Mouse (Mus musculus) liver, adult 2 months (tissue): Measurements from ENCODE around the gene Mis18bp1. TPM values are rescaled to one million over a fixed set of nuclear protein-coding genes. Genes with fewer than 3 reads are reported as not detected.
"Not testable (repeated sequence)": the region's sequence is repeated elsewhere in the genome, so short reads cannot be mapped to it uniquely, and the experiment has no call there.

Experiments
- DNase-seq: peaks from one replicate; pipeline ENCODE4 v3.0.0-alpha.2; 2011; ENCODE audit warnings: low read depth, low spot score; ENCODE audit errors: extremely low read depth
- H3K27ac ChIP-seq: fragments of 200-500 bp; replicated peaks from 2 replicates; pipeline ENCODE4 v1.5.1; 2012; ENCODE audit warnings: low read depth, mild to moderate bottlenecking, control low read depth, inconsistent platforms, low read length; ENCODE audit not compliant: insufficient read depth
- H3K27me3 ChIP-seq: fragments of 200-500 bp; 2 replicates; pipeline ENCODE4 v1.6.1; 2012; ENCODE audit warnings: mild to moderate bottlenecking, moderate library complexity, low read length, inconsistent platforms; ENCODE audit not compliant: control insufficient read depth, insufficient read depth
- H3K36me3 ChIP-seq: fragments of 200-500 bp; 2 replicates; pipeline ENCODE4 v1.6.1; 2012; ENCODE audit warnings: low read length, inconsistent platforms; ENCODE audit not compliant: control insufficient read depth, insufficient read depth
- H3K4me1 ChIP-seq: fragments of 200-500 bp; 2 replicates; pipeline ENCODE4 v1.6.1; 2011; ENCODE audit warnings: low read length; ENCODE audit not compliant: control insufficient read depth, insufficient read depth
- H3K4me3 ChIP-seq: fragments of 200-500 bp; 2 replicates; pipeline ENCODE4 v1.5.1; 2011; ENCODE audit warnings: low read depth, mild to moderate bottlenecking, control low read depth, low read length, moderate library complexity; ENCODE audit not compliant: insufficient read depth
- H3K79me2 ChIP-seq: fragments of 200-500 bp; 2 replicates; pipeline ENCODE4 v1.6.1; 2012; ENCODE audit warnings: inconsistent platforms, mild to moderate bottlenecking, low read length, moderate library complexity; ENCODE audit not compliant: control insufficient read depth, insufficient read depth
- H3K9ac ChIP-seq: fragments of 200-500 bp; 2 replicates; pipeline ENCODE4 v1.6.1; 2012; ENCODE audit warnings: low read depth, mild to moderate bottlenecking, control low read depth, inconsistent platforms, low read length
- CTCF ChIP-seq: fragments of 200-500 bp; IDR thresholded peaks from 2 replicates; pipeline ENCODE4 v1.5.1; 2011; ENCODE audit warnings: low read depth, low read length, control low read depth
- POLR2A ChIP-seq: fragments of 200-500 bp; IDR thresholded peaks from 2 replicates; pipeline ENCODE4 v1.6.1; 2011; ENCODE audit warnings: low read length, control low read depth; ENCODE audit not compliant: insufficient read depth; ENCODE audit errors: extremely low read depth
- WGBS: fragments of 180-500 bp; shearing (Covaris S2); methylation state at CpG from one replicate; pipeline ENCODE4 v1.1.7; 2018; 5-methylcytosine and 5-hydroxymethylcytosine counted together
- polyA plus RNA-seq: library from polyadenylated mRNA; depleted of rRNA; stranded (reverse); fragments of >200 nt; gene quantifications from 2 replicates; pipeline ENCODE4 v1.2.3, GENCODE M21; 2012; rRNA removed
- total RNA-seq: library from RNA; depleted of rRNA; stranded (reverse); fragments of >200 nt; gene quantifications from 2 replicates; pipeline ENCODE4 v1.2.3, GENCODE M21; 2014; rRNA removed

Mis18bp1 gene
- total and polyA plus RNA-seq, 2 experiments: 0.04 to 0.74 TPM

DNA sequence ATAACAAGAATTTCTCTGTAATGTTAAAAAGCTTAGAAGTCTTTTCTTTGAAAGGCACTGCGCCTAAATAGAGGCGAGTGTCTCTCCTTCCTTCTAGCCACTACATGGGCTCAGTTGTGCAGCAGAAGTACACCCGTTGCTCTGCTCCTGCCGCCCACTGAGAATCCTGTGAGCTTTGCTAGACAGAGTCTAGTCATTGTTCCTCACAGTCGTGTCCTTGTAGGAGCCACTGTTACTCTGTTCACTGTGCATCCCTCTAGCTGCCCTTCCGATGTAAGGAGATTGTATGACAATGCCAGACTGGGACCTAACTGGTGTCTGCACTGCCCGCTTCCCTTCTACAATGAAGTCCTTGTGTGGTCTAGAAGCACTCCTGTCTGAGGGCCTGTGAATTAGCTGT is 53.4 kb downstream of the Mis18bp1 start:
- no peaks in the 10 kb centered on the region for H3K27me3 ChIP-seq
- H3K9ac ChIP-seq: no peak overlapping the region
- H3K27ac ChIP-seq: no peak overlapping the region
- WGBS: 90% methylated on average over 7 of the region's 7 CpGs
- H3K4me1 ChIP-seq: no peaks in the 10 kb centered on the region
- no peak for DNase-seq
- TF ChIP-seq POLR2A (no peak), CTCF (no peak)
- H3K36me3 ChIP-seq: peaks cover 27% of the 10 kb centered on the region
- H3K79me2 ChIP-seq: no peaks in the 10 kb centered on the region
- H3K4me3 ChIP-seq: no peak overlapping the region

- not testable (repeated sequence) for H3K27me3 ChIP-seq, DNase-seq, H3K4me1 ChIP-seq, H3K4me3 ChIP-seq, H3K79me2 ChIP-seq, H3K27ac ChIP-seq, H3K9ac ChIP-seq
- H3K36me3 ChIP-seq: peaks cover 18% of the 10 kb centered on the region
- WGBS: 93% methylated on average over 3 of the region's 3 CpGs
These were observed 57.4 kb downstream of the Mis18bp1 start for GRCm38 (mm10) chr12:65114978-65115377.

DNA sequence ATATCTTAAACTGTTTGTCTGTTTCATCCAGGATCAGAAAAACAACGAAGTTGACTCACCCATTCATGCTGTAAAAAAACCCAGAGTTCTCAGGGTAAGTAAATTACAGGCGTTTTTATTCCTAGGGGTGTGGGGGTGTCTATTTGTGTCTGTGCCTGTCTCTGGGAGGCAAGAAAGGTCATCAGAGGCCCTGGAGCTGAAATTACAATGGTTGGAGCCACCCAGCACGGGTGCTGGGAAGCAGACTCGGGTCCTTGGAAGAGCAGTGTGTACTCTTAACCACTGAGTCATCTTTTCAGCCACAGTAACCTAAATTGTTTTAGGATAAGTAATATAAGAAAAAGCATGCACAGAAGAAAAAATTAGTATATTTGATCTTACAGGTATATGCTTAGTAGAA is 58.5 kb downstream of the Mis18bp1 start:
- H3K27me3 ChIP-seq: no peaks in the 10 kb centered on the region
- no peak overlapping the region for H3K9ac ChIP-seq
- H3K36me3 ChIP-seq: peaks cover 12% of the 10 kb centered on the region
- no peak overlapping the region for H3K27ac ChIP-seq
- WGBS: 91% methylated on average over 4 of the region's 4 CpGs
- H3K4me1 ChIP-seq: no peaks in the 10 kb centered on the region
- DNase-seq: no peak
- TF ChIP-seq POLR2A (no peak), CTCF (no peak)
- no peaks in the 10 kb centered on the region for H3K79me2 ChIP-seq
- no peak overlapping the region for H3K4me3 ChIP-seq

- Histone ChIP-seq H3K36me3 (peaks cover 6% of the 10 kb centered on the region; the same call in 1 of the 2 replicates), H3K4me1 (no peaks in the 10 kb centered on the region), H3K27me3 (no peaks in the 10 kb centered on the region), H3K79me2 (no peaks in the 10 kb centered on the region), H3K9ac (no peak overlapping the region), H3K4me3 (no peak overlapping the region), H3K27ac (no peak overlapping the region)
- WGBS: 98% methylated on average over 1 of the region's 1 CpGs
- no peak for DNase-seq
- TF ChIP-seq CTCF: no peak
- TF ChIP-seq POLR2A: no peak
These were observed 59.6 kb downstream of the Mis18bp1 start for GRCm38 (mm10) chr12:65112811-65113210.

DNA sequence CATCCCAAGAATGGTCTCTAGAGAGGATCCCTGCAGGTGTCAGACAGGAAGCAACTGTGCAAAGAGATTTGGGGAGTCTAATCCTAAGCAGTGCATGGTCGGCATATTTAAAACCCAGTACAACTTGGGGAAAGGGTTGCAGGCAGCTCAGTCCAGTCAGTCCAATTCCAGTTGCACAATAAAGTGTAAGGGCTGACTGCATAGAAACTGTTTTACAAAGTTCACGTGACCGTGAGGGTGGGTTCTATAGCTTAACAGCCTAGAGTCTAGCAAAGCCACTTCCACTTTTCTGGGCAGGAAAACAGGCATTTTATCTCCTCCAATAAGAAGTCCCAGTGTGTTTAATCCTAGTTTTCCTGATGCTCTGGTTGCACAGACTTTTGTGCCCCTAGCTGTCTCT is 60.9 kb downstream of the Mis18bp1 start:
- Histone ChIP-seq H3K9ac (no peak overlapping the region), H3K27me3 (no peaks in the 10 kb centered on the region), H3K27ac (no peak overlapping the region), H3K79me2 (no peaks in the 10 kb centered on the region), H3K4me1 (no peaks in the 10 kb centered on the region), H3K36me3 (peaks cover 6% of the 10 kb centered on the region; the same call in 1 of the 2 replicates), H3K4me3 (no peak overlapping the region)
- no peak for TF ChIP-seq CTCF
- TF ChIP-seq POLR2A: no peak
- whole genome bisulfite sequencing: 88% methylated on average over 3 of the region's 3 CpGs
- DNase-seq: no peak

DNA sequence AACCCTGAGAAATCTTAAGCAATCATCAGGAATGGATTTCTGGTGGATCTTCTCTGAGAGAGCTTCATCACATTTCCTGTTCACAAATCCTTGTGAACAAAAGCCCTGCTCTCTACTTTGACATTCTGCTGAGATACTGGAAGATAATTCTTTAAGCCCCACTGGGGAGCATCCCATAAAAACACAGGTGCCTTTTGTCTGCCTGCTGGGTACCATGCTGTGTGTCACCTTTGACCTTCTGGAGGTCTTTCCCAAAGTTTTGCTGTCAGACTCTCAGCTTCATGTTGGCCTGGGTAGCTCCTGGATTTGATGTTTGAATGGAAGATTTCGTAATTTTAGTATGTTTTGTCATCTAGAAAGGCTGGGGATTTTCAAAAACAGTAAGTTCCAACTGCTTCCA is 63.7 kb downstream of the Mis18bp1 start:
- no peak for DNase-seq
- WGBS: 85% methylated on average over 1 of the region's 1 CpGs
- H3K27me3 ChIP-seq: no peaks in the 10 kb centered on the region
- H3K4me3 ChIP-seq: no peak overlapping the region
- TF ChIP-seq CTCF: no peak
- no peak for TF ChIP-seq POLR2A
- H3K9ac ChIP-seq: no peak overlapping the region
- H3K36me3 ChIP-seq: peaks cover 18% of the 10 kb centered on the region
- no peaks in the 10 kb centered on the region for H3K79me2 ChIP-seq
- H3K27ac ChIP-seq: no peak overlapping the region
- H3K4me1 ChIP-seq: no peaks in the 10 kb centered on the region

Other genes with a start within 250 kb of the Mis18bp1 start
- gene Klhl28, start 207.1 kb downstream of the Mis18bp1 start, total RNA-seq: 5.8 and 6.2 TPM in 2 replicates
- gene Klhl28, start 207.1 kb downstream of the Mis18bp1 start, polyA plus RNA-seq: 0.81 and 1.6 TPM in 2 replicates
- gene Togaram1, start 206.8 kb downstream of the Mis18bp1 start, total RNA-seq: 14.4 and 14.6 TPM in 2 replicates
- 2.0 and 2.2 TPM in 2 replicates for gene Togaram1, start 206.8 kb downstream of the Mis18bp1 start, polyA plus RNA-seq
- 26.5 and 26.7 TPM in 2 replicates for gene Prpf39, start 136.3 kb downstream of the Mis18bp1 start, total RNA-seq
- 2.5 and 3.8 TPM in 2 replicates for gene Prpf39, start 136.3 kb downstream of the Mis18bp1 start, polyA plus RNA-seq
- gene Fkbp3, start 98.6 kb downstream of the Mis18bp1 start, total RNA-seq: 30.6 and 41.1 TPM in 2 replicates
- gene Fkbp3, start 98.6 kb downstream of the Mis18bp1 start, polyA plus RNA-seq: 20.6 and 25.2 TPM in 2 replicates
- 3.4 and 3.8 TPM in 2 replicates for gene Fancm, start 97.0 kb downstream of the Mis18bp1 start, total RNA-seq
- gene Fancm, start 97.0 kb downstream of the Mis18bp1 start, polyA plus RNA-seq: 0.65 and 0.70 TPM in 2 replicates
- gene Wdr20rt, start 52.9 kb upstream of the Mis18bp1 start, total RNA-seq: not detected in 2 replicates
- not detected in 2 replicates for gene Wdr20rt, start 52.9 kb upstream of the Mis18bp1 start, polyA plus RNA-seq